Mouse (Mus musculus): ENCODE measurements at regions not wholly inside any gene's neighbourhood (a gene's known extent, or its start where the extent isn't known, plus 50 kb on each side); places are given as distances from the start of the nearest gene placed in this dataset.

GRCm38 (mm10) chr19:49741239-49741638 lies 937.2 kb downstream of the Sorcs1 start:
- no peak for DNase-seq (ENCODE audit: low spot score in 2 of 2)

- DNase-seq (ENCODE audit: low spot score in 2 of 2), result no peak
Observed at GRCm38 (mm10) chr19:49739483-49740175, 938.8 kb downstream of the Sorcs1 start.

DNA sequence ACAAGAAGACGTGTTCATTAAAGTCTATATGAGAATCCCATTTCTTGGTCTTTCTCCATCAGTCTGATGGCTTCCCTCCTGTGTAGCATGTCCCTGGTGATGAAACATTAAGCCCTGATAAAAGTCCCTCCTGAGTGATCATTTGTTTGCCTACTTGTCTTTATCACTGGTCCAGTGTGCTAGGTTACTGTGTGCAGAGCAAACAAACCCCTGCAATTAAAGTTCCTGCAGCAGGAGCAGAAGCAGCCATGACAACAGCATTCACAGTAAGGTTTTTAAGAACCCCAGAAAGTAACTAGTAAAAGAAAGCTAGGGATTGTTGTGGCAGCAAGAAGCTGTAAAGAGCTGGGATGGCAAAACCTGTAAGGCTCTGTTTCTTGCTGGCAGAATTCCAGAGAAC lies 980.8 kb downstream of the Sorcs1 start:
- DNase-seq (ENCODE audit: low spot score in 2 of 2), result no peak

- DNase-seq (ENCODE audit: low spot score in 2 of 2), result no peak
Observed at GRCm38 (mm10) chr19:49685588-49686281, 992.7 kb downstream of the Sorcs1 start.

GRCm38 (mm10) chr19:49681204-49681603 lies 997.2 kb downstream of the Sorcs1 start:
- DNase-seq (ENCODE audit: low spot score in 2 of 2), result peak; percentile 3 to 61

DNA sequence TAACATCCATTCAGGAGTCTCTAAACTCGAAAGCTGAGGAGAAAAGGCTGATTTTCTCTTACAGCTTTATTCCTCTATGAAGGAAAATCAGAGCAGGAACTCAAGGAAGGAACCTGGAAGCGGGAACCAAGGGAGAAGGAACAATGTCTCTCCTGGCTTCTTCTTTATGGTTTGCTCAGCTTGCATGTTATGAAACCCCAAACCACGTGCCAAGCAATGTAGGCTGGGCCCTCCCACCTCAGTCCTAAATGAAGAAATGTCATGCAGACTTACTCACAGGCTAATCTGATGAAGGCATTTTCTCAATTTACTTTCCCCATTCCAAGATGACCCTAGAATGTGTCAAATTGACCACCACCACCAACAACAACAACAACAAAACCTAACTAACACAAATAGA lies 998.4 kb downstream of the Sorcs1 start:
- no peak for DNase-seq (ENCODE audit: low spot score in 2 of 2)

GRCm38 (mm10) chr19:49675931-49676330 lies 1002.5 kb downstream of the Sorcs1 start:
- no peak for DNase-seq (ENCODE audit: low spot score in 2 of 2)

DNA sequence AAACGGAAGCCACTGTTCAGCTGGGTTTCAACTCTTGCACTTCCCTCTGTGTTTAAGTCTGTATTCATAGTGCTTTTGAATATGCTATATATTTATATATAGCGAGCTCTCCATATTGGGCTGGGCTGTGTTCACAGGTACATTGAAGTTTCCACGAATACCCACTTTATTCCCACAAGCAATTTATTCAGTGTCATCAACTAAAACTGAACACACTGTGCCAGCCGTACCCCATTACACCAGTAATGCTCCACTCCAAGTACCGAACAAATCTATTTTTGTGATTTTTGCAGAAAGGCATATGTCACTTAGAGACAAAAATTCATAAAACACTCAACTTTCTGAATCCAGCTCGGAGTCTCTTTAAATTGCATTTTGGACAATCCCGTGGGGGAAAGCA lies 1048.5 kb downstream of the Sorcs1 start:
- peak in 1 of 2 experiments; percentile 12 for DNase-seq (ENCODE audit: low spot score in 2 of 2)

DNA sequence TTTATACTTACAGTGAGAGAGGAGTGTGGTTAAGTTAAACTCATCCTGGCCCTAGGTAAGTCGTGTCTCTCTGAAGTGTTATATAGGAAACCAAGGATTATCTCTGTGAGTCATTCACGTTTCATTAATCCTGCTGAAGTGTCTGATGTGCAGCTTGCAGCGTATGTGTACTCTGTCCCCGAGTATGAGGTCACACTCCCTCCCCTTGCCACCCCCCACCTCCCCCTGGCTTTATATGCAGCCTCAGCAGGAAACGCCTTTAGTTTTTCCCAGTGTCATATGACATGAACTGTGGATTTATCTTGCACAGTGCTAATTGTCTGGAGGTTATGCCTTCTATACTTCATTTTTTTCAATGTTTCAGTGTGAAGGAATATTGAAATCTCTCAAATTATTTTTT lies 1058.5 kb downstream of the Sorcs1 start:
- DNase-seq (ENCODE audit: low spot score in 2 of 2), result no peak

DNA sequence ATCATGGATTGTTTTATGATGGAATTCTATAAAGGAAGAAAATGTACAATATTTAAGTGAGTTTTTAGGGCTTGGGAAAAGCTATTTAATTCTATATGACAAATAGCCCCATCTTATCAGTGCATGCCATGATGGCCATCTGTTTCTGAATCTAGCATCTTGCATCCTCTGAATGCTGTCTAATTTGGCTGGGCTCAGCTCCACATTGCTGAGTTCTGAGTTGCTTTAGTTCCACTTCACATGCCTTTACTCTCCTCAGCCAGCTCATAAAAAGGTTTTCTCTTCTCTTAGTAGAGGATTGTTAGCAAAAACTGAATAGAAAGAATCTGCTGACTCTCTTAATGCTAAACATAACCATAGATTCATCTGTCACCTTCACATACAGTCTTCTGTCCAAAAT lies 1063.4 kb downstream of the Sorcs1 start:
- no peak for DNase-seq (ENCODE audit: low spot score in 2 of 2)
